ENCODE assay signal across 10 mouse cellular contexts in the genomic region with DNA sequence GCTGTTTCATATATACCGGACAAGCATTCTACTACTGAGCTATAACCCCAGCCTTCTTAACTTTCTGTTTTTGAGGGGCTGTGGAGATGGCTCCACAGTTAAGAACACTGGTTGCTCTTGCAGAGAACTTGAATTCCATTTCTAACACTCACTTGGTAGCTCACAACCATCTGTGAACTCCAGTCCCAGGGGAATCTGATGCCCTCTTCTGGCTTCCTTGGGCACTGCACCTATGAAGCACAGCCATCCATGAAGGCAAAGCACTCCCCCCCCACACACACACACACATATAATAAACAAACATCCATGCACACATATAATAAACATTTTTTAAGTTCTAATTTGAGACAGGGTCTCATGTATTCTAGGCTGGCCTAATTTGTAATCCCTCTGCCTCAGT. TPM values are rescaled to one million over a fixed set of nuclear protein-coding genes. Genes with fewer than 3 reads are reported as not detected.
DNase-seq lines count a peak whose midpoint lies in the region; ATAC-seq lines count a peak whose summit lies in the region.
"Had no signal": no experiment of that assay in that cellular context is flagged by ENCODE, and none has a peak within 500 bp of the region (broad histone marks: within the 10 kb centered on the region; RNA-seq: fewer than 3 reads in every experiment).

No protein-coding gene starts in this region.

- H3K9ac ChIP-seq in hindbrain, embryonic 13.5 days: no peak overlapping the region
- H3K9ac ChIP-seq: embryonic facial prominence, embryonic 15.5 days had no signal

- no peaks in the 10 kb centered on the region; the same call in 1 of the 2 replicates for H3K4me1 ChIP-seq in hindbrain, embryonic 10.5 days (replicated peaks)
- H3K4me1 ChIP-seq in hindbrain, embryonic 13.5 days (replicated peaks): no peaks in the 10 kb centered on the region

- no peaks in the 10 kb centered on the region for H3K27me3 ChIP-seq in hindbrain, embryonic 10.5 days (ENCODE audit: insufficient read depth, poor library complexity, severe bottlenecking)
- H3K27me3 ChIP-seq in hindbrain, embryonic 13.5 days: no peaks in the 10 kb centered on the region
- H3K27me3 ChIP-seq: embryonic facial prominence, embryonic 15.5 days had no signal

- WGBS in hindbrain, embryonic 10.5 days: 85% methylated on average over 1 of the region's 1 CpGs
- WGBS in hindbrain, embryonic 13.5 days: 100% methylated on average over 1 of the region's 1 CpGs

- no peak overlapping the region for H3K4me3 ChIP-seq in hindbrain, embryonic 10.5 days
- no peak overlapping the region for H3K4me3 ChIP-seq in hindbrain, embryonic 13.5 days
- H3K4me3 ChIP-seq: embryonic facial prominence, embryonic 15.5 days had no signal

- peak; percentile 64 for DNase-seq in hindbrain, embryonic 10.5 days (ENCODE audit: low spot score)
- peak; percentile 78 for DNase-seq in CD4-positive, CD25-positive, alpha-beta regulatory T cell, adult 2 months (ENCODE audit: low read depth, low spot score)
- DNase-seq in adrenal gland, postnatal 14 days: peak; percentile 81
- peak; percentile 67 to 76 for DNase-seq in frontal cortex, postnatal 36 days (ENCODE audit: low spot score in 2 of 2)
- peak; percentile 40 to 81 for DNase-seq in layer of hippocampus, postnatal 25 days (ENCODE audit: extremely low spot score in 1 of 2, low spot score in 1 of 2)
- DNase-seq in naive thymus-derived CD4-positive, alpha-beta T cell, adult 2 months (ENCODE audit: low read depth): peak; percentile 74
- peak; percentile 68 to 82 for DNase-seq in thymus, postnatal 10 days (ENCODE audit: low spot score in 2 of 2)

- no peaks in the 10 kb centered on the region for H3K9me3 ChIP-seq in hindbrain, embryonic 10.5 days
- H3K9me3 ChIP-seq in hindbrain, embryonic 13.5 days: no peaks in the 10 kb centered on the region
- H3K9me3 ChIP-seq: embryonic facial prominence, embryonic 15.5 days had no signal

- no peak for ATAC-seq in hindbrain, embryonic 13.5 days (ENCODE audit: low FRiP score)

- H3K36me3 ChIP-seq in hindbrain, embryonic 10.5 days: no peaks in the 10 kb centered on the region
- H3K36me3 ChIP-seq in hindbrain, embryonic 13.5 days: no peaks in the 10 kb centered on the region; the same call in 1 of the 2 replicates
- H3K36me3 ChIP-seq: embryonic facial prominence, embryonic 15.5 days had no signal

- H3K27ac ChIP-seq in hindbrain, embryonic 10.5 days: no peak overlapping the region
- no peak overlapping the region for H3K27ac ChIP-seq in hindbrain, embryonic 13.5 days
- H3K27ac ChIP-seq: embryonic facial prominence, embryonic 15.5 days; macrophage had no signal

- H3K4me2 ChIP-seq in hindbrain, embryonic 13.5 days: no peak overlapping the region
- H3K4me2 ChIP-seq: embryonic facial prominence, embryonic 15.5 days had no signal

RNA-seq across cellular contexts. Expression of a gene that starts 20.0 kb away (rescaled TPM):
- polyA plus RNA-seq in hindbrain, embryonic 10.5 days (2016; fragmentation: Nextera tagmentation; extraction: Ambion mirVana): 14.9 and 22.1 TPM in 2 replicates
- polyA plus RNA-seq in hindbrain, embryonic 13.5 days (2015; fragmentation: Nextera tagmentation; extraction: Ambion mirVana): 15.5 and 18.0 TPM in 2 replicates
- total RNA-seq in adrenal gland, postnatal 14 days (2021): 16.7 and 17.4 TPM in 2 replicates
- total RNA-seq in layer of hippocampus, postnatal 25 days (2021): 10 to 100 TPM; 57.1 to 58.3 TPM

RNA-seq across cellular contexts. Expression of a gene that starts 22.3 kb away (rescaled TPM):
- 34.5 and 35.0 TPM in 2 replicates for polyA plus RNA-seq in hindbrain, embryonic 10.5 days (2016; fragmentation: Nextera tagmentation; extraction: Ambion mirVana)
- 69.7 and 71.6 TPM in 2 replicates for polyA plus RNA-seq in hindbrain, embryonic 13.5 days (2015; fragmentation: Nextera tagmentation; extraction: Ambion mirVana)
- 37.0 and 42.8 TPM in 2 replicates for total RNA-seq in adrenal gland, postnatal 14 days (2021)
- total RNA-seq in layer of hippocampus, postnatal 25 days (2021): 10 to 100 TPM; 97.5 to 98.9 TPM

RNA-seq across cellular contexts. Expression of a gene that starts 43.0 kb away (rescaled TPM):
- polyA plus RNA-seq in hindbrain, embryonic 10.5 days (2016; fragmentation: Nextera tagmentation; extraction: Ambion mirVana): 0.15 and 0.16 TPM in 2 replicates
- 0.79 and 0.83 TPM in 2 replicates for polyA plus RNA-seq in hindbrain, embryonic 13.5 days (2015; fragmentation: Nextera tagmentation; extraction: Ambion mirVana)
- 1.2 and 8.1 TPM in 2 replicates for total RNA-seq in adrenal gland, postnatal 14 days (2021)
- total RNA-seq in layer of hippocampus, postnatal 25 days (2021): not detected
